Mouse (Mus musculus) heart, postnatal 0 days (tissue): ENCODE measurements at regions not wholly inside any gene's neighbourhood (a gene's known extent, or its start where the extent isn't known, plus 50 kb on each side); places are given as distances from the start of the nearest gene placed in this dataset.

ENCODE experiments used
- CTCF ChIP-seq: IDR thresholded peaks from 2 replicates; pipeline ENCODE4 v1.5.1; 2016; ENCODE audit warnings: antibody characterized with exemption, control low read depth, low read depth
- EP300 ChIP-seq: IDR thresholded peaks from 2 replicates; pipeline ENCODE4 v1.6.1; 2016; ENCODE audit warnings: antibody characterized with exemption, low read depth

- TF ChIP-seq CTCF (no peak), EP300 (no peak)
Measured at GRCm38 (mm10) chr1:151087811-151088511, 94.4 kb upstream of the Gm47985 start.
